Mouse (Mus musculus): ENCODE data around the gene Rab5a.
"Not testable (repeated sequence)": the region's sequence is repeated elsewhere in the genome, so short reads cannot be mapped to it uniquely, and the experiment has no call there.

Gene Rab5a

GRCm38 (mm10) chr17:53478858-53479603 is at the start of gene Rab5a:
Gene Rab5a, plus strand, starts transcription at chr17:53479234.
- DNase-seq: peak; percentile 98

GRCm38 (mm10) chr17:53456152-53456551 is 22.9 kb upstream of the Rab5a start:
- no peak for DNase-seq

- no peak for DNase-seq
These were observed 22.3 kb upstream of the Rab5a start for GRCm38 (mm10) chr17:53456742-53457141.

GRCm38 (mm10) chr17:53462603-53463495 is 16.2 kb upstream of the Rab5a start, which contains the start of gene Efhb:
Gene Efhb, minus strand, starts transcription at chr17:53463321.
- peak; percentile 28 for DNase-seq

- DNase-seq: no peak
These were observed 15.6 kb upstream of the Rab5a start for GRCm38 (mm10) chr17:53463496-53463840.

- no peak for DNase-seq
These were observed 13.5 kb upstream of the Rab5a start for GRCm38 (mm10) chr17:53465569-53465968.

GRCm38 (mm10) chr17:53468697-53469096 is 10.3 kb upstream of the Rab5a start:
- DNase-seq: no peak

- no peak for DNase-seq
These were observed 772 bp upstream of the Rab5a start for GRCm38 (mm10) chr17:53478066-53478857.

GRCm38 (mm10) chr17:53479604-53480041 is 589 bp downstream of the Rab5a start:
- DNase-seq: peak; percentile 39

GRCm38 (mm10) chr17:53480433-53480832 is 1.4 kb downstream of the Rab5a start:
- DNase-seq: no peak

GRCm38 (mm10) chr17:53488291-53489006 is 9.4 kb downstream of the Rab5a start:
- no peak for DNase-seq

- no peak for DNase-seq
These were observed 10.0 kb downstream of the Rab5a start for GRCm38 (mm10) chr17:53489007-53489378.

- DNase-seq: no peak
These were observed 23.9 kb downstream of the Rab5a start for GRCm38 (mm10) chr17:53502966-53503365.

- DNase-seq: peak; percentile 36
These were observed 33.4 kb downstream of the Rab5a start for GRCm38 (mm10) chr17:53512311-53512951.

- no peak for DNase-seq
These were observed 40.3 kb downstream of the Rab5a start for GRCm38 (mm10) chr17:53519364-53519763.

- no peak for DNase-seq
These were observed 41.5 kb downstream of the Rab5a start for GRCm38 (mm10) chr17:53520509-53520908.

- DNase-seq: no peak
These were observed 49.0 kb downstream of the Rab5a start for GRCm38 (mm10) chr17:53528034-53528433.

- DNase-seq: no peak
These were observed 52.1 kb downstream of the Rab5a start for GRCm38 (mm10) chr17:53531160-53531559.

- no peak for DNase-seq
These were observed 53.4 kb downstream of the Rab5a start for GRCm38 (mm10) chr17:53532425-53532824.

GRCm38 (mm10) chr17:53539351-53539750 is 60.3 kb downstream of the Rab5a start, which contains the start of gene Pp2d1:
Gene Pp2d1, minus strand, starts transcription at chr17:53539451.
- DNase-seq: not testable (repeated sequence)

GRCm38 (mm10) chr17:53542536-53542935 is 63.5 kb downstream of the Rab5a start:
- no peak for DNase-seq
